Mouse (Mus musculus) stomach, embryonic 16.5 days (tissue): ENCODE data around the gene Omg. TPM values are rescaled to one million over a fixed set of nuclear protein-coding genes. Genes with fewer than 3 reads are reported as not detected.

Experiments
- ATAC-seq: fragments of 200-750 bp; cut with Nextera tagmentation; 2 replicates; pipeline ENCODE4 v1.8.0; 2017; ENCODE audit warnings: moderate number of reproducible peaks, moderate TSS enrichment; ENCODE audit not compliant: insufficient read depth, low FRiP score
- H3K27ac ChIP-seq: fragments of 300-500 bp; sonication (generic); 2 replicates; pipeline ENCODE4 v1.5.1; 2014; ENCODE audit warnings: low read length
- H3K27me3 ChIP-seq: fragments of 300-500 bp; sonication (generic); 2 replicates; pipeline ENCODE4 v1.6.1; 2014; ENCODE audit warnings: low read length, control low read depth, mixed read lengths; ENCODE audit not compliant: control insufficient read depth, insufficient read depth
- H3K36me3 ChIP-seq: fragments of 300-500 bp; sonication (generic); 2 replicates; pipeline ENCODE4 v1.6.1; 2014; ENCODE audit warnings: low read length; ENCODE audit not compliant: control insufficient read depth, insufficient read depth
- H3K4me1 ChIP-seq: fragments of 300-500 bp; sonication (generic); 2 replicates; pipeline ENCODE4 v1.6.1; 2014; ENCODE audit warnings: low read length, control low read depth, mixed read lengths; ENCODE audit not compliant: control insufficient read depth, insufficient read depth
- H3K4me2 ChIP-seq: fragments of 300-500 bp; sonication (generic); 2 replicates; pipeline ENCODE4 v1.6.1; 2014; ENCODE audit warnings: low read depth, low read length, mixed read lengths
- H3K4me3 ChIP-seq: fragments of 300-500 bp; sonication (generic); replicated peaks from 2 replicates; pipeline ENCODE4 v1.5.1; 2014; ENCODE audit warnings: mild to moderate bottlenecking, low read length
- H3K9ac ChIP-seq: fragments of 300-500 bp; sonication (generic); 2 replicates; pipeline ENCODE4 v1.6.1; 2014; ENCODE audit warnings: low read length
- H3K9me3 ChIP-seq: fragments of 300-500 bp; sonication (generic); replicated peaks from 2 replicates; pipeline ENCODE4 v1.6.1; 2016; ENCODE audit warnings: low read length, control low read depth; ENCODE audit not compliant: control insufficient read depth
- WGBS: fragments of 180-500 bp; shearing (Covaris S2); extraction: QIAGEN DNeasy Blood & Tissue Kit; methylation state at CpG from one replicate; pipeline ENCODE4 v1.1.7; 2014; 5-methylcytosine and 5-hydroxymethylcytosine counted together
- polyA plus RNA-seq: library from polyadenylated mRNA; unstranded; fragments of >200 nt; fragmentation: Nextera tagmentation; extraction: Ambion mirVana; gene quantifications from 2 replicates; pipeline ENCODE4 v1.2.1, GENCODE M21; 2015

The Omg gene
- polyA plus RNA-seq, result 0.12 and 0.28 TPM in 2 replicates

DNA sequence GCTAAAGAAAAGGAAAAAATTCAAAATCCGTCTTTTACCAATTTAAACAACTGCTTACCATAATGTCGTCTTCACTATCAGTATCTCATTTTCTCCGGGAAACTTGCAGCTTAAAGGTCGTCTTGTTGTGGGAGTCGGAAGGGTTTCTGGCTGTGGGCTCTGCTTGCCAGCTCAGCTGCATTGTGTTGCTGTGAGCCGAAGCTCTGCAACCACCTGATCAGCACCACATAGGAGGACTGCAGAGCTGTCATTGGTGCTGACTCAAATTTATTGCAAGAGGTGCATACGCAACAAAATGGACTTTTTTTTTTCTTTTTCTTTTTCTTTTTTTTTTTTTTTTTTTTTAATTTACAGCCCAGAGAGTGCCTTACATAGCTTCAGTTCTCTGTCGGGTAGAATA is at the start of gene Omg:
TSS of gene Omg (minus strand) at position 240 of the 400 bp plus-strand sequence.
- ATAC-seq, result no peak
- Histone ChIP-seq H3K4me1 (no peaks in the 10 kb centered on the region), H3K27me3 (no peaks in the 10 kb centered on the region), H3K9me3 (no peaks in the 10 kb centered on the region), H3K36me3 (no peaks in the 10 kb centered on the region), H3K4me3 (no peak within 1 kb of the TSS), H3K4me2 (no peak within 1 kb of the TSS), H3K9ac (no peak within 1 kb of the TSS), H3K27ac (no peak within 1 kb of the TSS)
- WGBS, result 50% methylated on average over 8 of the region's 8 CpGs

DNA sequence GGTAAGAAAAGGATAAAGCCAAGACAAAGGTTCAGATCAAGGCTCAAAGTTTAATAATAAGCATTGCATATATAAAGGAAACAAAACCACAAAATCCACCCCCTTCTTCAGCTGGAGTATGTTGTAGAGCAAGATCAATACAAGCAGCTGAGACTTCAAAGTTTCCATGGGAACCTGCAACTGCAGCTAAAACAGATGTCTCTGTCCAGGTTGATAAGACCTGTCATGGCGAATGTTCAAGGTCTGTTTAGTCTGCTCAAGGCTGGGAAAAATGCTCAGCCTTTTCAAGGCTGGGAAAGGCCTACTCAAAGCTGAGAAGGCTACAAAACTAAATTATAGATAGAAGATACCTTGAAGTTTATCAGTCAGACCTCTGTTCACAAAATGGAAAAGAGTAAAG is 48.7 kb upstream of the Omg start:
- Histone ChIP-seq H3K4me3 (no peak overlapping the region), H3K9ac (no peak overlapping the region), H3K4me1 (no peaks in the 10 kb centered on the region), H3K4me2 (no peak overlapping the region), H3K9me3 (no peaks in the 10 kb centered on the region), H3K27ac (no peak overlapping the region), H3K36me3 (peaks cover 16% of the 10 kb centered on the region), H3K27me3 (no peaks in the 10 kb centered on the region)
- no peak for ATAC-seq
- 60% methylated on average over 1 of the region's 1 CpGs for WGBS

DNA sequence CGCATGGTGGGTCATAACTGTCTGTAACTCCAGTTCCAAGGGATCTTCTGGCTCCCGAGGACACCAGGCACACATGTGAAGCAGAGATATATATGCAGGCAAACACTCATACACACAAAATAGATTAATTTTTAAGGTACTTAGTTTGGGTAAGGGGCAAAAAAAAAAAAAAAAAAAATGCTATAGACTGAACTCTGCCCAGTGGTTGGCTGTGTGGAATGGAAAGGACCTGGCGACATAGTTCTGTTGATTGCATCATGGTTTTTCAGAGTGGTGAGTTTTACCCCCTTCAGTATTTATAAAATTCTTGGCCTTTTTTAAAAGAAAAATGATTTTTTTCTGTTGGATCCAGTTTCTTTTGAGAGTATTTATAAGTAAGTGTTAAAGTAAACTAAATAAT is 32.4 kb upstream of the Omg start:
- H3K27ac ChIP-seq, result no peak overlapping the region
- no peak overlapping the region for H3K4me3 ChIP-seq
- no peak overlapping the region for H3K4me2 ChIP-seq
- H3K9ac ChIP-seq, result no peak overlapping the region
- WGBS, result 87% methylated on average over 3 of the region's 3 CpGs
- ATAC-seq, result no peak
- no peaks in the 10 kb centered on the region for H3K27me3 ChIP-seq
- H3K4me1 ChIP-seq, result peaks cover 8% of the 10 kb centered on the region; the same call in 1 of the 2 replicates
- no peaks in the 10 kb centered on the region for H3K9me3 ChIP-seq
- H3K36me3 ChIP-seq, result 0 out of 2 replicates have a peak, but pooled peaks cover 3% of the 10 kb centered on the region

DNA sequence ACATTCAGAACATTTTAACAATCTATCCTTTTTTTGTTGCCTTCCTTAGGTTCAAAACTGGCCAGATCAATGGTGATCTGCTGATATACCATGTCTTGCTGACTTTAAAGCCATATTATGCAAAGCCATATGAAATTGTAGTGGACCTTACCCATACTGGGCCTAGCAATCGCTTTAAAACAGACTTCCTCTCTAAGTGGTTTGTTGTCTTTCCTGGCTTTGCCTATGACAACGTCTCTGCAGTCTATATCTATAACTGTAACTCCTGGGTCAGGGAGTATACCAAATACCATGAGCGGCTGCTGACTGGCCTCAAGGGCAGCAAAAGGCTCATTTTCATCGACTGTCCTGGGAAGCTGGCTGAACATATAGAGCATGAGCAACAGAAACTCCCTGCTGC is 31.7 kb upstream of the Omg start:
- 81% methylated on average over 4 of the region's 4 CpGs for WGBS
- ATAC-seq, result no peak
- no peaks in the 10 kb centered on the region for H3K27me3 ChIP-seq

DNA sequence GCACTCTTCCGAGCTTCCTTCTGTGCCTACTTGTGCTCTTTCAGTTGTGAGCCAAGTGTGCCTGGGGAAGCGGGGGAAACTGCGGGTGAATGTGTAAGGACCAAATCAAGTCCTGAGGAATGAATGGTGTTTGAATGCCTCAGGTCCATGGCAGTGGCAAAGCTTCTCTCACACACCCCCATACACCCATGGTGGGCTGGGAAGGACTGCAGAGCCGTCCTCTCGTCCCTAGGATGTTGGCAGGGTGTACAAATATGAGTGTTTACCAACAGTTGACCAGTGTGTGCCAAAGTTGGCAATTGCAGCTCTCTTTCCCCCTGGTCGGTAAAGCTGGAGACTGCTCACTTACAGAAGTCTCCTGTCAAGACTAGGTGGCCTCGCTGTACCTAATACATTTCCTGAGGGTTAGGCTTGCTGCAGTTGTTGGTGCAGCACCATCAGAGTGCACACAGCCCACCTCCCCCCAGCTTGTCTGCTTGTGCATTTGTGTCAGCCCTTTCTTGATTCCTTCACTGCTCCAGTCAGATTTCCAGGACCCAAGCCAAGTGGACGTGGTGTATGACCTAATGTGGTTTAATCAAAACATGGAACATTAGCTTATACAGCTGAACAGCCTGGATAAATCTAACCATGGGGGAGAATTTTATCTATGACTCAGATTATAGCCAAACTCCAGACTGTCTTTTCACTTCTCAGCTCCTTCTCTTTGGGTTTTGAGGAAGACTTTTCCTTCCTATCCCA is 30.2 kb upstream of the Omg start:
- H3K36me3 ChIP-seq, result no peaks in the 10 kb centered on the region
- peak overlapping the region; percentile 73 for H3K27ac ChIP-seq
- peaks cover 8% of the 10 kb centered on the region; the same call in 1 of the 2 replicates for H3K4me1 ChIP-seq
- peak; percentile 72; the same call in 1 of the 2 replicates for ATAC-seq
- no peak overlapping the region for H3K4me3 ChIP-seq
- H3K9me3 ChIP-seq, result no peaks in the 10 kb centered on the region
- WGBS, result 66% methylated on average over 8 of the region's 8 CpGs
- H3K4me2 ChIP-seq, result no peak overlapping the region
- H3K9ac ChIP-seq, result no peak overlapping the region
- no peaks in the 10 kb centered on the region for H3K27me3 ChIP-seq

More for the DNA sequence above, 31.7 kb upstream of the Omg start:
- no peaks in the 10 kb centered on the region for H3K9me3 ChIP-seq
- H3K36me3 ChIP-seq, result no peaks in the 10 kb centered on the region
- no peak overlapping the region for H3K4me2 ChIP-seq
- no peak overlapping the region for H3K27ac ChIP-seq
- H3K9ac ChIP-seq, result no peak overlapping the region
- peaks cover 8% of the 10 kb centered on the region; the same call in 1 of the 2 replicates for H3K4me1 ChIP-seq
- no peak overlapping the region for H3K4me3 ChIP-seq

DNA sequence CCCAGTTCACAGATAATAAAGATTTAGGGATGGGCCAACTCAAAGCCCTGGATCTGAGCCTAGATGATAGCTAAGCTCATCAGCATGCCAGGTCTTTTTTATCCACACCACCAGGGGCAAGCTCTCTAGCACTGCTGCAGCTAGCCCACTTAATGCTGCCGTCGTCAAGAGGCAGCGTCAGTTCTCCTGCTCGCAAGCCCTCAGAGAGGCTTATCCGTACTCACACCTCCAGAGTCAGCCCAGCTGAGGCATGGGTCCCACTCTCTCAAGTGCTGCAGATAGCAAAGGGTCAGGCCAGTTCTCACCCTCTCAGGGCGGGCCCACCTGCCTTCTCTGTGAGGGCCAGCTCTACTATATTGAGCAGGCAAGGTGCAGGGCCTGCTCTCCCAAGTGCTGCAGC is 29.4 kb upstream of the Omg start:
- no peaks in the 10 kb centered on the region for H3K9me3 ChIP-seq
- H3K27me3 ChIP-seq, result no peaks in the 10 kb centered on the region
- H3K4me2 ChIP-seq, result no peak overlapping the region
- no peaks in the 10 kb centered on the region for H3K36me3 ChIP-seq
- H3K27ac ChIP-seq, result no peak overlapping the region
- no peak for ATAC-seq
- no peak overlapping the region for H3K9ac ChIP-seq
- 78% methylated on average over 6 of the region's 6 CpGs for WGBS
- H3K4me3 ChIP-seq, result no peak overlapping the region
- peaks cover 8% of the 10 kb centered on the region; the same call in 1 of the 2 replicates for H3K4me1 ChIP-seq

DNA sequence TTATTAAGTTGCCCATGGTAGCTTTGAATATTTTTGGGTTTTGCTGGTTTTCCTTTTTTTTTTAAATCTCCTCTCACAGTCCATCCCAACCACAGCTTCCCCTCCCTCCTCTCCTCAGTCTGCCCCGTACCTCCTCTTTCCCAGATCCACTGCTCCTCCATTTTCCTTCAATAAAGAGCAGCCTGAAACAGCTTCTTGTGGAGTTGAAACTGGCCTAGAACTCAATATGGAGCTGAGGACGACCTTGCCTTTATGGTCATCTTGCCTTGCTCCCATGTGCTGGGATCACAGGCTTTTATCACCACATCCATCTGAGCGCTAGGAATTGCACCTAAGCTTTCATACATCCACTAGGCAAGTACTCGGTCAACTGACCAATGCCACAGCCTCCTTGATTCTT is 27.6 kb upstream of the Omg start:
- no peaks in the 10 kb centered on the region for H3K9me3 ChIP-seq
- peaks cover 8% of the 10 kb centered on the region; the same call in 1 of the 2 replicates for H3K4me1 ChIP-seq
- no peak overlapping the region for H3K27ac ChIP-seq
- no peaks in the 10 kb centered on the region for H3K27me3 ChIP-seq
- 89% methylated on average over 4 of the region's 4 CpGs for WGBS
- H3K9ac ChIP-seq, result no peak overlapping the region
- H3K36me3 ChIP-seq, result no peaks in the 10 kb centered on the region
- no peak overlapping the region for H3K4me2 ChIP-seq
- ATAC-seq, result no peak
- no peak overlapping the region for H3K4me3 ChIP-seq

DNA sequence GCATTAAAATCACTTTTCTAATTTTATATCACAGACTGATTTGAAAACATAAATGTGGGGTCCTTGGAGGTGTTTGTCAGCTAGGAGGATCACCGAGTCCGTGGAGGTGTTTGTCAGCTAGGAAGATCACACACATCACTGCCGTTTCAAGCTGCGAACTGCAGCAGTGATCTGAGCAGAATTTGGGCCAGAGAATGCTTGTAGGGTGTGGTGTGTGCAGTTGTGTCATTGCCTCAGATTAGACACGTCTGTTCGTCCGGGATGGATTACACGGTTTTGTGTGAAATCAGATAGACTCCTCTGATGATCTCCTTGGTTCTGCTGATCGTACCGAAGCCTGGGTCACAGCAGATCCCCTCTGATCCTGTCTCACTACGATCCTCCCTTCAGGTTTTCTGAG is 26.9 kb upstream of the Omg start:
- no peak overlapping the region for H3K4me3 ChIP-seq
- no peak overlapping the region for H3K9ac ChIP-seq
- 79% methylated on average over 11 of the region's 11 CpGs for WGBS
- H3K4me1 ChIP-seq, result peaks cover 8% of the 10 kb centered on the region; the same call in 1 of the 2 replicates
- no peaks in the 10 kb centered on the region for H3K36me3 ChIP-seq
- H3K9me3 ChIP-seq, result no peaks in the 10 kb centered on the region
- H3K27me3 ChIP-seq, result no peaks in the 10 kb centered on the region
- no peak for ATAC-seq
- no peak overlapping the region for H3K4me2 ChIP-seq
- H3K27ac ChIP-seq, result no peak overlapping the region

DNA sequence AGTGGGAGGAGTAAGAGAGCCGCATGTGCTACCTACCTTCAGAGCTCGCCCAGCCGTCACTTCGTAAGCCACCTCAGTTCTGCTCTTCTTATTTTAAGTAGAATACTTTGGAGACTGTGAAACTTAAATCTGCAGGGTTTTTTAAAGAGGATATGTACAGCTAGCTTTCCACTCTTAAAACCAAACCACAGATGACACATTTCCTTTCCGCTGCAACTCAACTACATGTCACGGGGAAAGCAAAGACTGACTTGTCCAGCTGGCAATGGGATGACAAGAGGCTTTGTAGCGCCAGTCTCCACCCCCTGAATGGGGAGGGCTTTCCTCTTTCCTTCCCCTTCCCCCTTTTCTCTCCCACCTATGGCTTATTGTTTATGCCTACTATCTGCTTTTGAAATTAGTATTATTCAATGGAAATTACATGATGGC is 26.5 kb upstream of the Omg start, which contains the start of the genes Evi2 and Evi2a:
TSS of gene Evi2 (minus strand) at position 257 of the 429 bp plus-strand sequence.
TSS of gene Evi2a (minus strand) at position 277 of the 429 bp plus-strand sequence.
- 83% methylated on average over 7 of the region's 7 CpGs for WGBS
- no peaks in the 10 kb centered on the region for H3K36me3 ChIP-seq
- no peak for ATAC-seq
- H3K4me2 ChIP-seq, result no peak within 1 kb of the TSS
- no peaks in the 10 kb centered on the region for H3K27me3 ChIP-seq
- peaks cover 8% of the 10 kb centered on the region; the same call in 1 of the 2 replicates for H3K4me1 ChIP-seq
- H3K4me3 ChIP-seq, result no peak within 1 kb of the TSS
- no peak within 1 kb of the TSS for H3K27ac ChIP-seq
- H3K9ac ChIP-seq, result no peak within 1 kb of the TSS
- H3K9me3 ChIP-seq, result no peaks in the 10 kb centered on the region
